Mouse (Mus musculus): ENCODE measurements around the gene Ccdc9b.

DNA sequence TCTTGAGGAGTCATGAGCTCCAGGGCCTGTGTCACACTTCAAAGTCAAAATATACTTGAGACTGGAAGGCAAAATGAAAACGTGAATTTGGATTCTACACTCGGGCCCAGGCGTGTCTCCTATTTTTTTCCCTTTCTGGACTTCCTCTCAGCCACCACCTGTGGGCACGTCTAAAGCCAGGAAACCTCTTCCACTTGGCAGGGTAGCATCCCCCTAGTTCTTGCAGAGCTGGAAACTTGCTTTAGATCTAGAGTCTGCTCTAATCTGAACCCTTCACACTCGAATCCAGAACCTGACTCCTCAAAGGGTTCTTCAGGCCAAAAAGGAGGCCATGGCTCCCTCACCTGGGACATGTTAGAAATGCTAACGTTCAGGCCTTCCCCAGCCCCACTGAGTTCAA, 7.1 kb downstream of the Ccdc9b start:
- TF ChIP-seq POLR2A (IDR thresholded peaks at IDR 0.05; ENCODE audit: control insufficient read depth, low read depth, low read length): no peak
- TF ChIP-seq CTCF (IDR thresholded peaks at IDR 0.05; ENCODE audit: control insufficient read depth, insufficient read depth, insufficient replicate concordance, low read depth, low read length): no peak

All from testis, adult 2 months (tissue).